Mouse (Mus musculus) leukemia stem cell, adult 10-12 weeks (primary cell): Measurements from ENCODE around the gene Rnf167. TPM values are rescaled to one million over a fixed set of nuclear protein-coding genes. Genes with fewer than 3 reads are reported as not detected.

ENCODE experiments used
- polyA plus RNA-seq: library from polyadenylated mRNA; stranded (reverse); fragments of >175 nt; gene quantifications from 2 replicates; pipeline ENCODE4 v1.2.3, GENCODE M21; 2012; ENCODE audit warnings: low replicate concordance

The Rnf167 gene
- polyA plus RNA-seq = 52.5 and 175 TPM in 2 replicates

GRCm38 (mm10) chr11:70646691-70647650 is at the start of gene Rnf167, which contains the start of gene Slc25a11:
TSS of gene Rnf167 (plus strand) at chr11:70647235.
TSS of gene Slc25a11 (minus strand) at chr11:70647479.

GRCm38 (mm10) chr11:70615516-70616093 is 31.4 kb upstream of the Rnf167 start, which contains the start of gene 4930544D05Rik:
TSS of gene 4930544D05Rik (plus strand) at chr11:70615848.

DNA sequence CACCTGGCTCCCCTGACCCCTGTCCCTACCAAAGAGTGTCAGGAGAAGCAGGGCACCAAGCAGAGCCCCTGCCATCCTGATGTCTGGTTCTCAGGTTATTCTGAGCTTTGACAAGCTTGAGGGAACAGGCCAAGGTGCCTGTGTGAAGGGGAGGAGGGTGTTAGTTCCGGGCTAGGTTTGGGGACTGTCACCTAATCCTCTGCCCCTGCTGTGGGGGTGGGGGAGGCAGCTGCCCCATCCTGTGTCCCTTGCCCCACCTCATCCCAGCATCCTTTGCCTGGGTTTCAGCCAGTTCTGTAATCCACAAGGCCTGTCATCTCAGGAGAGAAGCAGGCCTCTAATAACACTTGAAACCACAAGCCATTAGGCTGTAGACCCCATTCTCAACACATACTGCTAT is 27.9 kb upstream of the Rnf167 start, which contains the start of gene Chrne:
Gene Chrne (minus strand): TSS at position 116 of the 400 bp plus-strand sequence.

GRCm38 (mm10) chr11:70638714-70639278 is 8.2 kb upstream of the Rnf167 start, which contains the start of gene Gp1ba:
TSS of gene Gp1ba (plus strand) at chr11:70639122.

DNA sequence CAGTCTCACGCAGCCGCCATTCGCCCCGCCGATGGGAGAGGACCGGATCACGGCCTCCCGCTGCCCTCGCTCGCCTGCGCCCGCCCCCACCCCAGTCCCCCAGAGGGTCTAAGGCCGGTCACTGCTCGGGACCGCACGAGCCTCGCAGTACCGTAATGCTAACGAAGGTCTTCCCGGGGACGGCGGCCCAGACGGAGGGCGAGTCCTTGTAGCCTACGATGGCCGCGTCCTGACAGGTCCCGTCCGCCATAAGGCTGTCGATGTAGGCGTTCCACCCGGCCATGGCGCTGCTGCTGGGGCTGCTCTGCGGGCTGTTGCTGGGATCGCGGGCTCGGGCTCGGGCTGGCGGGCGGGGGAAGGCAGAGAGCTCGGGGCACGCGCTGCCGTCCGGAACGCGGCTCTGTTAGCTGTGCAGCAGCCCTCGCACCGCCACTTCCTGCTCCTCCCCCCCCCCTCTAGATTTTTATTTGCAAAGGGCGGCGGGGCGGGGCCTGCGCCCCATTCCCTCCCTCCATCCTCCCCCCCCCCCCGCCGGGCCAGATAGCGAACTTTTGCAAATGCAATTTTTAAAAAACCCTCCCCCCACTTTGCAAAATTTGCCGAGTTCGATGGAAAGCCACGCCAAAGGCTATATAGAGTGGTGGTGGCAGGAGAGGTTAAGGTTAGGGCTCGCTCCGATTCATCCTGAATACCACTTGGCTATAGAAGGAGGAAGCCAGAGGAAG is 7.3 kb downstream of the Rnf167 start, which contains the start of gene Pfn1:
Gene Pfn1 (minus strand): TSS at position 447 of the 725 bp plus-strand sequence.

DNA sequence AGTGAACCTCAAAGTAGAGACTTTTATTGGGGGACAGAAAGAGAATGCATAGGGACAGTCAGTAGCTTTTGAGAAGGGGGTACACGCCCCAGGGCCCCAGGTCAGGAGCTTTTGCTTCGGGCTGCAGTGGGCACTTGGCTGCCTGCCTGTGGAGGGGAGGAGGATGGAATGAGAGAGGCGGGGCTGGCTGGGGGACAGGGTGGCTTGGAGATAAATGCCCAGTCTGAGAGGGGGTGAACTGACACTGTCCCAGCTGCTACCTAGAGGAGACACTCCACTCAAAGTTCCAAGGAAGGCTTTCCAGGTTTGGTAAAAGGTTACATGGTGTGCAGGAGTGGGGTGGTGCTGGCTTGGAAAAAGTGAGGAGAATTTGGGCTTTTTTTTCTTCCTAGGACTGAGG is 9.9 kb downstream of the Rnf167 start, which contains the start of gene Eno3:
Gene Eno3 (plus strand): TSS at position 239 of the 400 bp plus-strand sequence.

DNA sequence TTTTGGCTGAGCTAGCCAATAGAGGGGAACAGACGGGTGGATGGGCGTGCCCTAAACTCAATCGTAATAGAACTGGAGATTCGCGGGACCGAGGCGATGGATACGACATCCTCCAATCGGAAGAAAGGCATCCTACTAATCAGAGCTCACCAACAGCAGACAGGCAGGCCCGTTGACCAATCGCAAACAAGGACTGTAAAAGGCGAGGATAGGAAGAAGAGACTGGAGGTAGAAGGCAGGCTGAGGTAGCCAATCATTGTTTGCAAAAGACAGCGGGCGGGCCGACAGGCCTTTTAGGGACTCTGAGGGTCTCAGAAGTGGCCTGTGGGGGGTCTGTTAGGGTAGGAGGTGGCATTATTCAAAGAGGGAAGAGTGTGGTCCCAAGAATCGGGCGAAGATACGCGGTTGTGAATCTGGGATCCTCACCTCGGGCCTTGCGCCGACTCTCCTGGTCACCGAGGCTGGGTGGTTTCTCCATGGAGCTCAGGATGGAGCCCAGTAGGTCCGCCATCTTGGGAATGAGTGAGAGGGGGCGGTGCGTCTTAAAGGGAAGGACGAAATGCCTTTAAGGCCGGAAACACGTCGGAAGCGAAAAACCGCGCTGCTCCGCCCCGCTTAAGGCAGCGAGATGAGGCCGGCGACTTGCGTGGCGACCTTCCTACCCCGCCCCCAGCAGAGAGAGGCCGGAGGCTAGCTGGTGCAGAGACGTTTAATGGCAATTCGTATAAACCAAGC is 21.9 kb downstream of the Rnf167 start, which contains the start of gene Spag7:
Gene Spag7 (minus strand): TSS at position 646 of the 735 bp plus-strand sequence.

GRCm38 (mm10) chr11:70687601-70688199 is 40.7 kb downstream of the Rnf167 start, which contains the start of gene Camta2:
TSS of gene Camta2 (minus strand) at chr11:70688105.

GRCm38 (mm10) chr11:70699722-70700556 is 52.9 kb downstream of the Rnf167 start, which contains the start of the genes Inca1 and Kif1c:
TSS of gene Inca1 (minus strand) at chr11:70700155.
TSS of gene Kif1c (plus strand) at chr11:70700548.

Other genes starting within 250 kb of the Rnf167 start
- gene Pelp1, start 237.2 kb upstream of the Rnf167 start, polyA plus RNA-seq = 84.1 and 130 TPM in 2 replicates
- gene Arrb2, start 214.6 kb upstream of the Rnf167 start, polyA plus RNA-seq = 187 and 287 TPM in 2 replicates
- gene Med11, start 195.3 kb upstream of the Rnf167 start, polyA plus RNA-seq = 6.5 and 33.1 TPM in 2 replicates
- 1.6 TPM in 2 replicates for gene Zmynd15, start 187.8 kb upstream of the Rnf167 start, polyA plus RNA-seq
- 0.86 and 2.0 TPM in 2 replicates for gene Cxcl16, start 187.3 kb upstream of the Rnf167 start, polyA plus RNA-seq
- not detected in 2 replicates for gene Tm4sf5, start 142.0 kb upstream of the Rnf167 start, polyA plus RNA-seq
- gene Vmo1, start 132.6 kb upstream of the Rnf167 start, polyA plus RNA-seq = not detected in 2 replicates
- gene Gltpd2, start 128.0 kb upstream of the Rnf167 start, polyA plus RNA-seq = not detected in 2 replicates
- gene Psmb6, start 121.9 kb upstream of the Rnf167 start, polyA plus RNA-seq = 51.2 and 127 TPM in 2 replicates
- gene Gm40193, start 114.3 kb upstream of the Rnf167 start, polyA plus RNA-seq = not detected in 2 replicates
- gene Pld2, start 107.2 kb upstream of the Rnf167 start, polyA plus RNA-seq = 0.79 and 2.3 TPM in 2 replicates
- gene Mink1, start 84.4 kb upstream of the Rnf167 start, polyA plus RNA-seq = 80.3 and 81.9 TPM in 2 replicates
- not detected in 2 replicates for gene 4930544D05Rik, start 31.4 kb upstream of the Rnf167 start, polyA plus RNA-seq
- gene Chrne, start 28.0 kb upstream of the Rnf167 start, polyA plus RNA-seq = 0.54 and 1.8 TPM in 2 replicates
- gene Gp1ba, start 8.1 kb upstream of the Rnf167 start, polyA plus RNA-seq = 17.4 and 31.1 TPM in 2 replicates
- gene Slc25a11, start 244 bp downstream of the Rnf167 start, polyA plus RNA-seq = 28.6 and 32.9 TPM in 2 replicates
- gene Pfn1, start 7.4 kb downstream of the Rnf167 start, polyA plus RNA-seq = 3,216 and 5,291 TPM in 2 replicates
- 8.0 and 15.4 TPM in 2 replicates for gene Eno3, start 10.0 kb downstream of the Rnf167 start, polyA plus RNA-seq
- gene Spag7, start 22.2 kb downstream of the Rnf167 start, polyA plus RNA-seq = 65.7 and 82.3 TPM in 2 replicates
- gene Camta2, start 40.9 kb downstream of the Rnf167 start, polyA plus RNA-seq = 29.3 and 36.4 TPM in 2 replicates
- not detected in 2 replicates for gene Inca1, start 52.9 kb downstream of the Rnf167 start, polyA plus RNA-seq
- 30.4 and 70.0 TPM in 2 replicates for gene Kif1c, start 53.3 kb downstream of the Rnf167 start, polyA plus RNA-seq
- gene Zfp3, start 117.0 kb downstream of the Rnf167 start, polyA plus RNA-seq = 0.96 and 1.0 TPM in 2 replicates
- 2.1 TPM in 1 of 2 replicates, not detected in the other for gene Scimp, start 165.4 kb downstream of the Rnf167 start, polyA plus RNA-seq
- 41.5 and 47.7 TPM in 2 replicates for gene Rabep1, start 197.5 kb downstream of the Rnf167 start, polyA plus RNA-seq